Mouse (Mus musculus) kidney, embryonic 15.5 days (tissue): Measurements from ENCODE around the gene Slc27a1. TPM values are rescaled to one million over a fixed set of nuclear protein-coding genes. Genes with fewer than 3 reads are reported as not detected.
"Not testable (repeated sequence)": the region's sequence is repeated elsewhere in the genome, so short reads cannot be mapped to it uniquely, and the experiment has no call there.

Experiments
- ATAC-seq: fragments of 200-750 bp; cut with Nextera tagmentation; replicated peaks from 2 replicates; pipeline ENCODE4 v1.8.0; 2017; ENCODE audit warnings: moderate TSS enrichment; ENCODE audit not compliant: low FRiP score
- H3K27ac ChIP-seq: fragments of 300-500 bp; sonication (generic); 2 replicates; pipeline ENCODE4 v1.5.1; 2015; ENCODE audit warnings: mild to moderate bottlenecking, inconsistent platforms
- H3K27me3 ChIP-seq: fragments of 300-500 bp; sonication (generic); 2 replicates; pipeline ENCODE4 v1.6.1; 2015; ENCODE audit warnings: inconsistent platforms
- H3K36me3 ChIP-seq: fragments of 300-500 bp; sonication (generic); 2 replicates; pipeline ENCODE4 v1.6.1; 2015; ENCODE audit warnings: inconsistent platforms
- H3K4me1 ChIP-seq: fragments of 300-500 bp; sonication (generic); 2 replicates; pipeline ENCODE4 v1.6.1; 2015; ENCODE audit warnings: inconsistent platforms
- H3K4me2 ChIP-seq: fragments of 300-500 bp; sonication (generic); 2 replicates; pipeline ENCODE4 v1.6.1; 2015; ENCODE audit warnings: moderate library complexity, mild to moderate bottlenecking, inconsistent platforms
- H3K4me3 ChIP-seq: fragments of 300-500 bp; sonication (generic); replicated peaks from 2 replicates; pipeline ENCODE4 v1.5.1; 2015; ENCODE audit warnings: mild to moderate bottlenecking, inconsistent platforms
- H3K9ac ChIP-seq: fragments of 300-500 bp; sonication (generic); 2 replicates; pipeline ENCODE4 v1.6.1; 2015; ENCODE audit warnings: mild to moderate bottlenecking, inconsistent platforms
- H3K9me3 ChIP-seq: fragments of 300-500 bp; sonication (generic); replicated peaks from 2 replicates; pipeline ENCODE4 v1.6.1; 2016; ENCODE audit warnings: inconsistent platforms
- WGBS: fragments of 180-500 bp; shearing (Covaris S2); methylation state at CpG from one replicate; pipeline ENCODE4 v1.1.7; 2015; ENCODE audit warnings: mixed read lengths; 5-methylcytosine and 5-hydroxymethylcytosine counted together
- polyA plus RNA-seq: library from polyadenylated mRNA; unstranded; fragments of >200 nt; fragmentation: Nextera tagmentation; extraction: Ambion mirVana; gene quantifications from 2 replicates; pipeline ENCODE4 v1.2.1, GENCODE M21; 2015

Slc27a1 gene
- 44.5 and 45.3 TPM in 2 replicates for polyA plus RNA-seq

- peak within 1 kb of the TSS; percentile 53 for H3K9ac ChIP-seq
- H3K4me1 ChIP-seq = peaks cover 34% of the 10 kb centered on the region
- no peaks in the 10 kb centered on the region for H3K36me3 ChIP-seq
- peak; percentile 13; the same call in 1 of the 2 replicates for ATAC-seq
- peak within 1 kb of the TSS; percentile 97 for H3K27ac ChIP-seq
- peaks cover 5% of the 10 kb centered on the region for H3K9me3 ChIP-seq
- H3K27me3 ChIP-seq = no peaks in the 10 kb centered on the region
- WGBS = 9% methylated on average over 13 of the region's 13 CpGs
- H3K4me3 ChIP-seq = peak within 1 kb of the TSS; percentile 62
- peak within 1 kb of the TSS; percentile 92 for H3K4me2 ChIP-seq
Measured at GRCm38 (mm10) chr8:71568387-71568937, at the start of gene Slc27a1. Slc27a1 (plus strand) TSS chr8:71568882.

- H3K9me3 ChIP-seq, ATAC-seq, H3K9ac ChIP-seq, H3K4me2 ChIP-seq, H3K4me3 ChIP-seq, H3K27ac ChIP-seq, H3K36me3 ChIP-seq: not testable (repeated sequence)
- WGBS = 40% methylated on average over 9 of the region's 10 CpGs
- Histone ChIP-seq H3K27me3 (peaks cover 13% of the 10 kb centered on the region), H3K4me1 (peaks cover 25% of the 10 kb centered on the region)
Measured at GRCm38 (mm10) chr8:71519037-71519825, 49.5 kb upstream of the Slc27a1 start.

GRCm38 (mm10) chr8:71521634-71522033 is 47.0 kb upstream of the Slc27a1 start:
- Histone ChIP-seq H3K4me3 (peak overlapping the region; percentile 14; the same call in 1 of the 2 replicates), H3K36me3 (no peaks in the 10 kb centered on the region), H3K4me2 (peak overlapping the region; percentile 37), H3K9me3 (no peaks in the 10 kb centered on the region), H3K27me3 (peaks cover 35% of the 10 kb centered on the region), H3K27ac (no peak overlapping the region), H3K4me1 (peaks cover 40% of the 10 kb centered on the region), H3K9ac (no peak overlapping the region)
- 5% methylated on average over 17 of the region's 17 CpGs for WGBS
- peak; percentile 90 for ATAC-seq

- Histone ChIP-seq H3K4me2 (peak within 1 kb of the TSS; percentile 49), H3K4me3 (peak within 1 kb of the TSS; percentile 22), H3K27ac (peak within 1 kb of the TSS; percentile 84), H3K9me3 (no peaks in the 10 kb centered on the region), H3K4me1 (peaks cover 47% of the 10 kb centered on the region), H3K36me3 (no peaks in the 10 kb centered on the region), H3K27me3 (peaks cover 37% of the 10 kb centered on the region), H3K9ac (peak within 1 kb of the TSS; percentile 15; the same call in 1 of the 2 replicates)
- 10% methylated on average over 46 of the region's 46 CpGs for WGBS
- ATAC-seq = no peak
Measured at GRCm38 (mm10) chr8:71525226-71526050, 43.2 kb upstream of the Slc27a1 start, which contains the start of gene Ccdc194. Ccdc194 (minus strand) TSS chr8:71525711.

GRCm38 (mm10) chr8:71526272-71526671 is 42.4 kb upstream of the Slc27a1 start:
- Histone ChIP-seq H3K27ac (peak overlapping the region; percentile 84), H3K27me3 (peaks cover 34% of the 10 kb centered on the region), H3K4me3 (no peak overlapping the region), H3K36me3 (no peaks in the 10 kb centered on the region), H3K9me3 (no peaks in the 10 kb centered on the region), H3K4me2 (no peak overlapping the region), H3K9ac (no peak overlapping the region), H3K4me1 (peaks cover 46% of the 10 kb centered on the region)
- 25% methylated on average over 6 of the region's 6 CpGs for WGBS
- ATAC-seq = no peak

- H3K9ac ChIP-seq = no peak overlapping the region
- H3K27ac ChIP-seq = peak overlapping the region; percentile 84
- H3K4me1 ChIP-seq = peaks cover 40% of the 10 kb centered on the region
- ATAC-seq = no peak
- no peaks in the 10 kb centered on the region for H3K9me3 ChIP-seq
- H3K36me3 ChIP-seq = no peaks in the 10 kb centered on the region
- WGBS = 45% methylated on average over 3 of the region's 3 CpGs
- H3K4me2 ChIP-seq = no peak overlapping the region
- no peak overlapping the region for H3K4me3 ChIP-seq
- H3K27me3 ChIP-seq = peaks cover 34% of the 10 kb centered on the region
Measured at GRCm38 (mm10) chr8:71527162-71527870, 41.4 kb upstream of the Slc27a1 start.

- Histone ChIP-seq H3K4me2 (no peak overlapping the region), H3K4me1 (peaks cover 47% of the 10 kb centered on the region), H3K27me3 (peaks cover 32% of the 10 kb centered on the region), H3K27ac (peak overlapping the region; percentile 84), H3K4me3 (no peak overlapping the region), H3K9me3 (no peaks in the 10 kb centered on the region), H3K36me3 (no peaks in the 10 kb centered on the region), H3K9ac (no peak overlapping the region)
- no peak for ATAC-seq
- WGBS = 79% methylated on average over 11 of the region's 11 CpGs
Measured at GRCm38 (mm10) chr8:71528362-71529073, 40.2 kb upstream of the Slc27a1 start.

GRCm38 (mm10) chr8:71530735-71531467 is 37.8 kb upstream of the Slc27a1 start:
- H3K4me3 ChIP-seq, H3K4me2 ChIP-seq, H3K36me3 ChIP-seq, H3K9ac ChIP-seq, ATAC-seq, H3K9me3 ChIP-seq: not testable (repeated sequence)
- Histone ChIP-seq H3K27me3 (peaks cover 13% of the 10 kb centered on the region), H3K27ac (0 out of 2 replicates have a peak overlapping the region, but pooled peaks have one; percentile 48), H3K4me1 (peaks cover 45% of the 10 kb centered on the region)
- WGBS = 54% methylated on average over 6 of the region's 12 CpGs

- no peak overlapping the region for H3K9ac ChIP-seq
- no peak overlapping the region for H3K4me2 ChIP-seq
- H3K9me3 ChIP-seq = no peaks in the 10 kb centered on the region
- ATAC-seq = no peak
- H3K27me3 ChIP-seq = peaks cover 7% of the 10 kb centered on the region; the same call in 1 of the 2 replicates
- H3K36me3 ChIP-seq = no peaks in the 10 kb centered on the region
- no peak overlapping the region for H3K4me3 ChIP-seq
- peak overlapping the region; percentile 77; the same call in 1 of the 2 replicates for H3K27ac ChIP-seq
- WGBS = 40% methylated on average over 3 of the region's 3 CpGs
- H3K4me1 ChIP-seq = peaks cover 44% of the 10 kb centered on the region
Measured at GRCm38 (mm10) chr8:71534263-71534810, 34.3 kb upstream of the Slc27a1 start.

GRCm38 (mm10) chr8:71535663-71536062 is 33.0 kb upstream of the Slc27a1 start:
- ATAC-seq = no peak
- no peak overlapping the region for H3K9ac ChIP-seq

More at GRCm38 (mm10) chr8:71535663-71536062, 33.0 kb upstream of the Slc27a1 start:
- Histone ChIP-seq H3K9me3 (no peaks in the 10 kb centered on the region), H3K36me3 (no peaks in the 10 kb centered on the region), H3K27ac (no peak overlapping the region), H3K27me3 (peaks cover 7% of the 10 kb centered on the region; the same call in 1 of the 2 replicates), H3K4me2 (peak overlapping the region; percentile 65), H3K4me3 (0 out of 2 replicates have a peak overlapping the region, but pooled peaks have one; percentile 55), H3K4me1 (peaks cover 39% of the 10 kb centered on the region)
- 64% methylated on average over 5 of the region's 5 CpGs for WGBS
